Mouse (Mus musculus): ENCODE data around the gene Tomm6. TPM values are rescaled to one million over a fixed set of nuclear protein-coding genes. Genes with fewer than 3 reads are reported as not detected.

Tomm6 gene
- polyA plus RNA-seq, 1 experiment from 2014 or later = 463 TPM

DNA sequence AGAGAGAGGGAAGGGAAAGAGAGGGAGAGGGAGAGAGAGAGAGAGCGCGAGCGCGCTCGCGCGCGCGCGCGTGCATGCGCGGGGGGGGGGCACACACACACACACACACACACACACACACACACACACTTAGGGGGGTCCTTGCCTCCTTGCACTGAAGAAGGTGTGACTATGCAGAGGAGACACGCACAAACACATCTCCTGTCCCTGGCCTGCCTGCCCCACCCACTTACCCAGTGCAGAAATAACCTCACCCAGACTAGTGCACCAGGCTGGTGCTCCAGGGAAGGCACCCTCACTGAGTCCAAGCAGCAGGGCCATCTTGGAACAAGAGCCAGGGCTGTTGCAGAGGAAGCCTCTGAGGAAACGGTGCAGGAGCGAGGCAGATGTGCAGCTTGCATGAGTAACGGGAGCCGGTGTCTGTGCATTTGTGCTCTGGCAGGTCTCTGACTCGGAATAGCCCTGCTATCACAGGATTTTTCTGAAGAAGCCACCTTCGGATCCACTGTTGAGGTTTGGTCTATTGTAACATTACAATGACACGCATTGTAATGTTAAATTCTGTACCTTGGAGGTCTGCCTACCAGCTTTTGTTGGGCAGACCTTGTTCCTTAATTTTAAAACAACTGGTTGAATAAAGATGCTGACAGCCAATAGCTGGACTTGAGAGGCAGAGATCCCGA lies 24.8 kb upstream of the Tomm6 start:
- DNase-seq (ENCODE audit: low spot score) = no peak
- H3K9ac ChIP-seq (ENCODE audit: low read length) = no peak overlapping the region
- H3K4me1 ChIP-seq (replicated peaks; ENCODE audit: control insufficient read depth, insufficient read depth, low read length) = no peaks in the 10 kb centered on the region
- 55% methylated on average over 21 of the region's 22 CpGs for WGBS
- no peak overlapping the region for H3K4me3 ChIP-seq (ENCODE audit: low read depth, low read length)
- H3K9me3 ChIP-seq (ENCODE audit: control insufficient read depth, low read length) = no peaks in the 10 kb centered on the region
- H3K27me3 ChIP-seq (replicated peaks; ENCODE audit: control insufficient read depth, insufficient read depth, low read length) = no peaks in the 10 kb centered on the region
- H3K4me2 ChIP-seq (ENCODE audit: low read length) = no peak overlapping the region
- H3K27ac ChIP-seq (ENCODE audit: low read depth) = no peak overlapping the region
- no peak for ATAC-seq (replicated peaks; ENCODE audit: low FRiP score, low TSS enrichment, low read depth)
- no peaks in the 10 kb centered on the region for H3K36me3 ChIP-seq (ENCODE audit: control insufficient read depth, insufficient read depth, low read length)

DNA sequence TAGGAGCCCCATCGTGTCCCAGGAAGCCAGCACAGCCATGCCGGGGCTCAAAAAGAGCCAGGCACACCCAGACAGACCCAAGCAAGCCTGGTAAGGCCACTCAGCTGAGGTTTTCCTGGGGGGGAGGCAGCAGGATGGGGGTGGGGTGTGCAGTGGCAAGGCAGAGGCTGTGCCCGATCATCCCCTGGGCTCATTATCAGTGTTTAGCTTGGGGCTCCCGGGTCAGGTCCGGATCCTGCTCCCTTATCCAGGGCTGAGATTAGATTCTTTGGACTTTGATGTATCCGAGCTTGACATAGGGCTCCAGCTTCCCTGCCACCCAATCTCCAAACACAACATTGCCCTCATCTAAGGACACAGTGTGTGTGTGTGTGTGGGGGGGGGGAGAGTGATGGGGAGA lies 23.7 kb upstream of the Tomm6 start:
- Histone ChIP-seq H3K9me3 (ENCODE audit: control insufficient read depth, low read length) (no peaks in the 10 kb centered on the region), H3K36me3 (ENCODE audit: control insufficient read depth, insufficient read depth, low read length) (no peaks in the 10 kb centered on the region), H3K4me3 (ENCODE audit: low read depth, low read length) (no peak overlapping the region), H3K4me1 (replicated peaks; ENCODE audit: control insufficient read depth, insufficient read depth, low read length) (no peaks in the 10 kb centered on the region), H3K27ac (ENCODE audit: low read depth) (no peak overlapping the region), H3K27me3 (replicated peaks; ENCODE audit: control insufficient read depth, insufficient read depth, low read length) (no peaks in the 10 kb centered on the region), H3K9ac (ENCODE audit: low read length) (no peak overlapping the region), H3K4me2 (ENCODE audit: low read length) (no peak overlapping the region)
- ATAC-seq (replicated peaks; ENCODE audit: low FRiP score, low TSS enrichment, low read depth) (no peak), DNase-seq (ENCODE audit: low spot score) (no peak)
- 52% methylated on average over 6 of the region's 6 CpGs for WGBS

DNA sequence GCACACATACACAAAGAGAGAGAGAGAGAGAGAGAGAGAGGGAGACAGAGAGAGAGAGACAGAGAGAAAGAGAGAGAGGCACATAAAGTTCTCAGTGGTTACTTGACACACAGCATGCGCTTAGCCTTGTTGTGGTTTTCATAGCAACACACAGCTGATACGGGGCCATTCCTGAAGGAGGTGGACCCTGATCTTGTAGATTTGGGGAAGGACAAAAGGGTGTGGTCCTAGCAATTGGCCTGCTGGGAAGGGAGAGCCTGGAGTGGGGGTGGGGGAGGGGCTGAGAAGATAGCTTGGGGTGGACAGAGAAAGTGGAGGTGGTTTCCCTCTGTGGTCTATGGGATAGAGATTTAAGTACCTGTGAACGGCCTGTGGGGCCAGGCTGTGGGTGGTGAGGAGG lies 21.9 kb upstream of the Tomm6 start:
- H3K9ac ChIP-seq (ENCODE audit: low read length) = no peak overlapping the region
- no peaks in the 10 kb centered on the region for H3K4me1 ChIP-seq (replicated peaks; ENCODE audit: control insufficient read depth, insufficient read depth, low read length)
- no peak for DNase-seq (ENCODE audit: low spot score)
- no peak overlapping the region for H3K4me3 ChIP-seq (ENCODE audit: low read depth, low read length)
- no peaks in the 10 kb centered on the region for H3K9me3 ChIP-seq (ENCODE audit: control insufficient read depth, low read length)
- no peaks in the 10 kb centered on the region for H3K27me3 ChIP-seq (replicated peaks; ENCODE audit: control insufficient read depth, insufficient read depth, low read length)
- no peaks in the 10 kb centered on the region for H3K36me3 ChIP-seq (ENCODE audit: control insufficient read depth, insufficient read depth, low read length)
- no peak overlapping the region for H3K4me2 ChIP-seq (ENCODE audit: low read length)
- 66% methylated on average over 3 of the region's 3 CpGs for WGBS
- no peak for ATAC-seq (replicated peaks; ENCODE audit: low FRiP score, low TSS enrichment, low read depth)
- no peak overlapping the region for H3K27ac ChIP-seq (ENCODE audit: low read depth)

DNA sequence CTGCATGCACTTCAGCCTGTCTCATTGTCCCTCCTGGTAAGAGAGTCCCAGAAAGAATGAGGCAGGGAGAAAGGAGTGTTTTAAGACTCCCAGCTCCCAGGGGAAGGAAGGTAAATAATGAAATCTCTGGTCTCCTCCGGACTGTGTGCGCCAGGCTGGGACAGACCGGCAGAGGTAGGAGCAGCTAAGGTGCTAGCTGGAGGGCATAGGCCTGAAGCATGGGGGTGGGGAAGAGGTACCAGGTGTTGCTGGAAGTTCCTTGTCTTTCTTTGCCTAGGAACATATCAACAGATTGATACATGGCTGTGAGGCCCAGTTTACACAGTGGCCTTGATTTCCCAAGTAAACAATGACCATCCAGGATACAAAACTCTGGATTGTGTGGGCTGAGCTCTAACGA lies 20.8 kb upstream of the Tomm6 start:
- WGBS = 57% methylated on average over 4 of the region's 4 CpGs
- no peak for ATAC-seq (replicated peaks; ENCODE audit: low FRiP score, low TSS enrichment, low read depth)
- no peaks in the 10 kb centered on the region for H3K27me3 ChIP-seq (replicated peaks; ENCODE audit: control insufficient read depth, insufficient read depth, low read length)
- H3K36me3 ChIP-seq (ENCODE audit: control insufficient read depth, insufficient read depth, low read length) = no peaks in the 10 kb centered on the region; the same call in 1 of the 2 replicates
- no peak overlapping the region for H3K9ac ChIP-seq (ENCODE audit: low read length)
- H3K4me1 ChIP-seq (replicated peaks; ENCODE audit: control insufficient read depth, insufficient read depth, low read length) = no peaks in the 10 kb centered on the region
- H3K9me3 ChIP-seq (ENCODE audit: control insufficient read depth, low read length) = no peaks in the 10 kb centered on the region
- H3K4me3 ChIP-seq (ENCODE audit: low read depth, low read length) = no peak overlapping the region
- DNase-seq (ENCODE audit: low spot score) = no peak
- H3K27ac ChIP-seq (ENCODE audit: low read depth) = no peak overlapping the region; the same call in 1 of the 2 replicates
- no peak overlapping the region for H3K4me2 ChIP-seq (ENCODE audit: low read length)

DNA sequence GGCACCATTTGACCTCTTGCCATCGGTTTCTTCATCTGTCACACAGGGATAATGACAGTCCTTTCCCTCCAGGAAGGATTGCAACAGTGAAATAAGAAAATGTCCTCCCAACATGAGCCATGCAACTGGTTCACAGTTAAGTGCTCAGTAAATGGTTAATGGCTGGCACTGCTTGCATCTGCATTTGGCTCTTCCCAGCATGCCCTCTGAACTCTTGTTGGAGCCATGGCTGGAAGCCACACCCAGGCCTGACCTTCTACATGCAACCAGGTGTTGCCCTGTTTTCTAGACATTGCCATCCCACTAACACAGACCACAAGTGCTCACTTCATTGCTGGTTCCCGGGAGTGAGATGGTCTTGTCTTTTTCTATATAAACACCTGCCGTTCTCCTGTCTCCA lies 19.8 kb upstream of the Tomm6 start:
- H3K9ac ChIP-seq (ENCODE audit: low read length) = no peak overlapping the region
- no peak overlapping the region for H3K4me3 ChIP-seq (ENCODE audit: low read depth, low read length)
- ATAC-seq (replicated peaks; ENCODE audit: low FRiP score, low TSS enrichment, low read depth) (no peak), DNase-seq (ENCODE audit: low spot score) (no peak)
- 81% methylated on average over 3 of the region's 3 CpGs for WGBS
- H3K4me1 ChIP-seq (replicated peaks; ENCODE audit: control insufficient read depth, insufficient read depth, low read length) = peaks cover 3% of the 10 kb centered on the region; the same call in 1 of the 2 replicates
- no peak overlapping the region for H3K4me2 ChIP-seq (ENCODE audit: low read length)
- no peaks in the 10 kb centered on the region for H3K27me3 ChIP-seq (replicated peaks; ENCODE audit: control insufficient read depth, insufficient read depth, low read length)
- H3K27ac ChIP-seq (ENCODE audit: low read depth) = no peak overlapping the region
- H3K9me3 ChIP-seq (ENCODE audit: control insufficient read depth, low read length) = no peaks in the 10 kb centered on the region
- H3K36me3 ChIP-seq (ENCODE audit: control insufficient read depth, insufficient read depth, low read length) = peaks cover 6% of the 10 kb centered on the region; the same call in 1 of the 2 replicates

DNA sequence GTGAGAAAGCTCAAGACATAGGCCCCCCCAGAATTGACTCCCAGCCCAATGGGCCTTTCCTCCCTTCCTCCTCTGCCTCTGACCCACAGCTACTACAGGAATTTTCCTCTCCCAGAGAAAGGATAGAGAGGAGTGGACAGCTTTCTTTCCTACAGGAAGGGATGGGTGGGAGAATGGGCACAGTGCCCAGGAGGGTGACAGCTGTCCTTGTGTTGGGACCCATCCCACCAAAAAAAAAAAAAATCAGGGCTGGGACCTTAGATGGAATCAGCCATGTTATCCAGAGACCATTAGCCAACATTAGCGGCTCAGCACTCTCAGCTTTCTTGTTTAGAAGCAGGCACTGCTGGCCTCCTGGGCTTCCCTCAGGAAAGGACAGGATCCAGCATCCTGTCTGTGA lies 18.0 kb upstream of the Tomm6 start:
- WGBS = 53% methylated on average over 1 of the region's 1 CpGs
- Histone ChIP-seq H3K4me2 (ENCODE audit: low read length) (no peak overlapping the region), H3K27me3 (replicated peaks; ENCODE audit: control insufficient read depth, insufficient read depth, low read length) (no peaks in the 10 kb centered on the region), H3K4me1 (replicated peaks; ENCODE audit: control insufficient read depth, insufficient read depth, low read length) (peaks cover 4% of the 10 kb centered on the region; the same call in 1 of the 2 replicates), H3K27ac (ENCODE audit: low read depth) (no peak overlapping the region), H3K9me3 (ENCODE audit: control insufficient read depth, low read length) (no peaks in the 10 kb centered on the region), H3K36me3 (ENCODE audit: control insufficient read depth, insufficient read depth, low read length) (peaks cover 17% of the 10 kb centered on the region), H3K9ac (ENCODE audit: low read length) (no peak overlapping the region), H3K4me3 (ENCODE audit: low read depth, low read length) (no peak overlapping the region)
- DNase-seq (ENCODE audit: low spot score) = no peak
- ATAC-seq (replicated peaks; ENCODE audit: low FRiP score, low TSS enrichment, low read depth) = no peak

DNA sequence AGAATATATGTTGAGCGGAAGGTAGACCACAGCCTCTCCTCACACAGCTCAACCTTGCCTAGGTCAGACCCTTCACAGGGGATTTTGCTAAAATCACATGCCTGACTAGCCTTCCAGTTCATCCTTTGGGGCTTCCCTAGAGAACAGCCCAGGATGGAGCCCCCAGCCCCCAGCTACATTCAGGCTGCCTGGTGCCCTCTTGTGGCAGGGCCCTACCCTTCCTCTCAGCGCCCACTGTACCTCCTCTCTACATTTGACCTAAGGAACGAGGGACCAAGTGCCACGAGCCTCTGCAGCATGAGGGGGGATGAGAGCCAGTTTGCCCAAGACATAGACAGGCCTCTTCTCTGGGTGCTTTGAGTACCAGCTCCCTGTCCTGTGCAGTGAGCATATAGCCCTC lies 16.5 kb upstream of the Tomm6 start:
- no peak for ATAC-seq (replicated peaks; ENCODE audit: low FRiP score, low TSS enrichment, low read depth)
- 87% methylated on average over 4 of the region's 4 CpGs for WGBS
- Histone ChIP-seq H3K27ac (ENCODE audit: low read depth) (no peak overlapping the region), H3K27me3 (replicated peaks; ENCODE audit: control insufficient read depth, insufficient read depth, low read length) (no peaks in the 10 kb centered on the region), H3K4me1 (replicated peaks; ENCODE audit: control insufficient read depth, insufficient read depth, low read length) (peaks cover 4% of the 10 kb centered on the region; the same call in 1 of the 2 replicates), H3K9ac (ENCODE audit: low read length) (no peak overlapping the region), H3K4me2 (ENCODE audit: low read length) (no peak overlapping the region), H3K4me3 (ENCODE audit: low read depth, low read length) (no peak overlapping the region), H3K36me3 (ENCODE audit: control insufficient read depth, insufficient read depth, low read length) (peaks cover 30% of the 10 kb centered on the region), H3K9me3 (ENCODE audit: control insufficient read depth, low read length) (no peaks in the 10 kb centered on the region)
- no peak for DNase-seq (ENCODE audit: low spot score)

DNA sequence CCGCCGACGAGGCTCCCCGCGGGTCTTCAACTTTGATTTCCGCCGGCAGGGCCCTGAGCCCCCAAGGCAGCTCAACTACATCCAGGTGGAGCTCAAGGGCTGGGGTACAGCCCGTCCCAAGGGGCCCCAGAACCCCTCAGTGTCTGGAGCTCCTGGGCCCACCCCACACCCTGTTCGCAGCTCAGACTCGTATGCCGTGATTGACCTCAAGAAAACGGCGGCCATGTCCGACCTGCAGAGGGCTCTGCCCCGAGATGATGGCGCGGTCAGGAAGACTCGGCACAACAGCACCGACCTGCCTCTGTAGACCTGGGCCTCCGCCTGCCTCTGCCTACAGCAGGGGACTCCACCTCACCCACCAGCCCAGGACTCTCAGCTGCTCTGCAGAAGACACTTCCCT lies 15.4 kb upstream of the Tomm6 start:
- DNase-seq (ENCODE audit: low spot score) (no peak), ATAC-seq (replicated peaks; ENCODE audit: low FRiP score, low TSS enrichment, low read depth) (no peak)
- Histone ChIP-seq H3K36me3 (ENCODE audit: control insufficient read depth, insufficient read depth, low read length) (peaks cover 34% of the 10 kb centered on the region), H3K27me3 (replicated peaks; ENCODE audit: control insufficient read depth, insufficient read depth, low read length) (no peaks in the 10 kb centered on the region), H3K4me2 (ENCODE audit: low read length) (no peak overlapping the region), H3K4me3 (ENCODE audit: low read depth, low read length) (no peak overlapping the region), H3K4me1 (replicated peaks; ENCODE audit: control insufficient read depth, insufficient read depth, low read length) (peaks cover 4% of the 10 kb centered on the region; the same call in 1 of the 2 replicates), H3K9me3 (ENCODE audit: control insufficient read depth, low read length) (no peaks in the 10 kb centered on the region), H3K27ac (ENCODE audit: low read depth) (no peak overlapping the region), H3K9ac (ENCODE audit: low read length) (no peak overlapping the region)
- WGBS = 46% methylated on average over 20 of the region's 20 CpGs
